Mouse (Mus musculus) liver, postnatal 0 days (tissue): Measurements from ENCODE around the gene 4833427G06Rik.

Source experiments
- CTCF ChIP-seq: sonication (generic); IDR thresholded peaks from 2 replicates; pipeline ENCODE4 v1.5.1; 2016; ENCODE audit warnings: antibody characterized with exemption, low read depth
- EP300 ChIP-seq: IDR thresholded peaks from 2 replicates; pipeline ENCODE4 v1.6.1; 2016; ENCODE audit warnings: antibody characterized with exemption, low read depth, mild to moderate bottlenecking

DNA sequence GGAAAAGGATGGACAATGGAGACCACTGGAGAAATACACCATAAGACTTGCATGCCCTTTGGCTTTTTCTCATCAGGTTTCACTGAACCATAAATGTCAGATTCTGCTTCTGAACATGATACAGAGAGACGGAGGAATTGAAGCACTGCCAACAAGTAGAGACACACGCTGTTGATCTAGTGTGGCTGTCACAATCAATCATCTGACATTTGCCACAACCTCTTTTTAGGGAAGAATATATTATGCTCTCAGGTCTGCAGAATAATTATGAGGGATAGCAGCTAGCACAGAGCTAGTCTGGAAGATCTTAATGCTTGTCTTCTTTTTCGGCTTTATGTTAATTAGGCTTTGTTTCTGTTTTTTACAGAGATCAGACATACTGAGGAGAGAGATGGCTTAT is 33.7 kb downstream of the 4833427G06Rik start:
- TF ChIP-seq CTCF (no peak), EP300 (no peak)
